Mouse (Mus musculus) liver, embryonic 14.5 days (tissue): Measurements from ENCODE around the gene Gtsf2. TPM values are rescaled to one million over a fixed set of nuclear protein-coding genes. Genes with fewer than 3 reads are reported as not detected.

Experiments used
- ATAC-seq: fragments of 200-750 bp; cut with Nextera tagmentation; 2 replicates; pipeline ENCODE4 v1.8.0; 2017; ENCODE audit warnings: moderate number of reproducible peaks, mild to moderate bottlenecking, moderate library complexity; ENCODE audit not compliant: insufficient read depth
- DNase-seq, 3 experiments: peaks; one replicate each; pipeline ENCODE4 v3.0.0-alpha.2; 2012 to 2013; ENCODE audit warnings: low read depth in 3 of 3, low spot score in 3 of 3
- H3K27ac ChIP-seq: fragments of 300-500 bp; sonication (generic); 2 replicates; pipeline ENCODE4 v1.5.1; 2014; ENCODE audit warnings: moderate library complexity, mild to moderate bottlenecking, control low read depth, inconsistent platforms
- H3K27me3 ChIP-seq: fragments of 300-500 bp; sonication (generic); 2 replicates; pipeline ENCODE4 v1.6.1; 2014; ENCODE audit warnings: mild to moderate bottlenecking, low read length, moderate library complexity; ENCODE audit not compliant: control insufficient read depth, insufficient read depth
- H3K36me3 ChIP-seq: fragments of 300-500 bp; sonication (generic); replicated peaks from 2 replicates; pipeline ENCODE4 v1.6.1; 2014; ENCODE audit warnings: low read depth; ENCODE audit not compliant: control insufficient read depth, insufficient read depth
- H3K4me1 ChIP-seq, 2 experiments: fragments of 200-500 bp in 1 of 2; fragments of 300-500 bp in 1 of 2; sonication (generic) in 1 of 2; replicated peaks; 2 replicates each; pipeline ENCODE4 v1.6.1; 2012 to 2014; ENCODE audit warnings: antibody characterized with exemption in 1 of 2, inconsistent platforms in 1 of 2, low read length in 1 of 2; ENCODE audit not compliant: control insufficient read depth in 2 of 2, insufficient read depth in 2 of 2
- H3K4me2 ChIP-seq: fragments of 300-500 bp; sonication (generic); 2 replicates; pipeline ENCODE4 v1.6.1; 2014; ENCODE audit warnings: low read depth, mild to moderate bottlenecking, control low read depth, moderate library complexity
- H3K4me3 ChIP-seq, 2 experiments: fragments of 200-500 bp in 1 of 2; fragments of 300-500 bp in 1 of 2; sonication (generic) in 1 of 2; 2 replicates each; pipeline ENCODE4 v1.5.1; 2012 to 2014; ENCODE audit warnings: low read depth in 2 of 2, low read length in 2 of 2, mild to moderate bottlenecking in 2 of 2, control low read depth in 1 of 2, inconsistent platforms in 1 of 2, moderate library complexity in 1 of 2; ENCODE audit not compliant: insufficient read depth in 1 of 2
- H3K9ac ChIP-seq: fragments of 300-500 bp; sonication (generic); replicated peaks from 2 replicates; pipeline ENCODE4 v1.6.1; 2014; ENCODE audit warnings: mild to moderate bottlenecking, control low read depth, moderate library complexity
- H3K9me3 ChIP-seq: fragments of 300-500 bp; sonication (generic); 2 replicates; pipeline ENCODE4 v1.6.1; 2016; ENCODE audit warnings: low read length, mixed read lengths; ENCODE audit not compliant: control insufficient read depth
- CTCF ChIP-seq: IDR thresholded peaks from 2 replicates; pipeline ENCODE4 v1.5.1; 2016; ENCODE audit warnings: antibody characterized with exemption, low read depth, control low read depth
- EP300 ChIP-seq: IDR thresholded peaks from 2 replicates; pipeline ENCODE4 v1.6.1; 2016; ENCODE audit warnings: antibody characterized with exemption, low read depth
- WGBS: fragments of 180-500 bp; shearing (Covaris S2); extraction: QIAGEN DNeasy Blood & Tissue Kit; methylation state at CpG from one replicate; pipeline ENCODE4 v1.1.7; 2014; ENCODE audit not compliant: insufficient replicate concordance; 5-methylcytosine and 5-hydroxymethylcytosine counted together
- polyA plus RNA-seq, 2 experiments: library from polyadenylated mRNA; depleted of rRNA in 1 of 2; stranded (reverse) in 1 of 2; unstranded in 1 of 2; fragments of >200 nt; fragmentation: Nextera tagmentation in 1 of 2; extraction: Ambion mirVana in 1 of 2; gene quantifications; 2 replicates each; pipeline versions ENCODE4 v1.2.1 to v1.2.3; 2012 to 2014

Gtsf2 gene
- polyA plus RNA-seq, 2 experiments: not detected

GRCm38 (mm10) chr15:103484490-103484889 lies 36.2 kb upstream of the Gtsf2 start:
- H3K27ac ChIP-seq: no peak overlapping the region
- ATAC-seq (no peak), DNase-seq (no peak)
- H3K4me2 ChIP-seq: no peak overlapping the region
- 59% methylated on average over 2 of the region's 2 CpGs for WGBS
- H3K4me3 ChIP-seq: no peak overlapping the region
- H3K36me3 ChIP-seq: no peaks in the 10 kb centered on the region
- no peaks in the 10 kb centered on the region for H3K9me3 ChIP-seq
- H3K9ac ChIP-seq: no peak overlapping the region
- TF ChIP-seq CTCF (no peak), EP300 (no peak)
- no peaks in the 10 kb centered on the region for H3K27me3 ChIP-seq
- H3K4me1 ChIP-seq: no peaks in the 10 kb centered on the region

- no peak for ATAC-seq
- Histone ChIP-seq H3K36me3 (no peaks in the 10 kb centered on the region), H3K4me2 (no peak overlapping the region), H3K4me3 (no peak overlapping the region), H3K9me3 (no peaks in the 10 kb centered on the region), H3K4me1 (no peaks in the 10 kb centered on the region), H3K9ac (no peak overlapping the region), H3K27me3 (no peaks in the 10 kb centered on the region), H3K27ac (no peak overlapping the region)
- DNase-seq: no peak
- 8% methylated on average over 1 of the region's 1 CpGs for WGBS
- no peak for TF ChIP-seq EP300
- TF ChIP-seq CTCF: no peak
Measured at GRCm38 (mm10) chr15:103482488-103482887, 34.2 kb upstream of the Gtsf2 start.

- Histone ChIP-seq H3K9ac (no peak overlapping the region), H3K4me3 (no peak overlapping the region), H3K27me3 (no peaks in the 10 kb centered on the region), H3K36me3 (no peaks in the 10 kb centered on the region), H3K9me3 (no peaks in the 10 kb centered on the region), H3K27ac (no peak overlapping the region), H3K4me1 (no peaks in the 10 kb centered on the region), H3K4me2 (no peak overlapping the region)
- 53% methylated on average over 2 of the region's 2 CpGs for WGBS
- ATAC-seq (no peak), DNase-seq (no peak)
- TF ChIP-seq EP300 (no peak), CTCF (no peak)
Measured at GRCm38 (mm10) chr15:103480129-103480528, 31.9 kb upstream of the Gtsf2 start.

- TF ChIP-seq CTCF: no peak
- TF ChIP-seq EP300: no peak
- DNase-seq (no peak), ATAC-seq (no peak)
- Histone ChIP-seq H3K9me3 (no peaks in the 10 kb centered on the region), H3K4me3 (no peak overlapping the region), H3K4me2 (no peak overlapping the region), H3K9ac (no peak overlapping the region), H3K4me1 (no peaks in the 10 kb centered on the region), H3K36me3 (no peaks in the 10 kb centered on the region), H3K27me3 (no peaks in the 10 kb centered on the region), H3K27ac (no peak overlapping the region)
- WGBS: 59% methylated on average over 1 of the region's 1 CpGs
Measured at GRCm38 (mm10) chr15:103479080-103479606, 30.9 kb upstream of the Gtsf2 start.

- H3K4me1 ChIP-seq: no peaks in the 10 kb centered on the region
- no peak overlapping the region for H3K27ac ChIP-seq
- WGBS: 63% methylated on average over 5 of the region's 5 CpGs
- no peaks in the 10 kb centered on the region for H3K36me3 ChIP-seq
- no peak overlapping the region for H3K9ac ChIP-seq
- no peak overlapping the region for H3K4me2 ChIP-seq
- no peaks in the 10 kb centered on the region for H3K27me3 ChIP-seq
- H3K4me3 ChIP-seq: no peak overlapping the region
- DNase-seq (no peak), ATAC-seq (no peak)
- no peaks in the 10 kb centered on the region for H3K9me3 ChIP-seq
- TF ChIP-seq CTCF (no peak), EP300 (no peak)
Measured at GRCm38 (mm10) chr15:103473769-103474168, 25.5 kb upstream of the Gtsf2 start.
